Mouse (Mus musculus): ENCODE results near the gene Top1.

Gene Top1

GRCm38 (mm10) chr2:160718811-160719210 lies 73.1 kb downstream of the Top1 start:
- no peak for DNase-seq (ENCODE audit: low spot score in 2 of 2)

GRCm38 (mm10) chr2:160722714-160723113 lies 77.0 kb downstream of the Top1 start:
- DNase-seq (ENCODE audit: low spot score in 2 of 2): peak in 1 of 2 experiments; percentile 9

GRCm38 (mm10) chr2:160723613-160724375 lies 78.1 kb downstream of the Top1 start:
- peak; percentile 5 to 50 for DNase-seq (ENCODE audit: low spot score in 2 of 2)

- DNase-seq (ENCODE audit: low spot score in 2 of 2): peak; percentile 8 to 43
Observed at GRCm38 (mm10) chr2:160724536-160724935, 78.8 kb downstream of the Top1 start.

- peak in 1 of 2 experiments; percentile 7 for DNase-seq (ENCODE audit: low spot score in 2 of 2)
Observed at GRCm38 (mm10) chr2:160725877-160726864, 80.5 kb downstream of the Top1 start.

- no peak for DNase-seq (ENCODE audit: low spot score in 2 of 2)
Observed at GRCm38 (mm10) chr2:160728972-160729371, 83.3 kb downstream of the Top1 start.

- DNase-seq (ENCODE audit: low spot score in 2 of 2): no peak
Observed at GRCm38 (mm10) chr2:160729436-160729835, 83.7 kb downstream of the Top1 start.

- no peak for DNase-seq (ENCODE audit: low spot score in 2 of 2)
Observed at GRCm38 (mm10) chr2:160729851-160730796, 84.4 kb downstream of the Top1 start.

GRCm38 (mm10) chr2:160730797-160731116 lies 85.1 kb downstream of the Top1 start:
- no peak for DNase-seq (ENCODE audit: low spot score in 2 of 2)

- peak; percentile 90 to 96 for DNase-seq (ENCODE audit: low spot score in 2 of 2)
Observed at GRCm38 (mm10) chr2:160731117-160731838, 85.6 kb downstream of the Top1 start, which contains the start of gene Plcg1. Plcg1 (plus strand) TSS chr2:160731300.

- peak; percentile 50 to 81 for DNase-seq (ENCODE audit: low spot score in 2 of 2)
Observed at GRCm38 (mm10) chr2:160731839-160732261, 86.2 kb downstream of the Top1 start.

GRCm38 (mm10) chr2:160732420-160732995 lies 86.8 kb downstream of the Top1 start:
- DNase-seq (ENCODE audit: low spot score in 2 of 2): no peak

GRCm38 (mm10) chr2:160733131-160733531 lies 87.4 kb downstream of the Top1 start:
- DNase-seq (ENCODE audit: low spot score in 2 of 2): no peak

- DNase-seq (ENCODE audit: low spot score in 2 of 2): no peak
Observed at GRCm38 (mm10) chr2:160734331-160734730, 88.6 kb downstream of the Top1 start.

- no peak for DNase-seq (ENCODE audit: low spot score in 2 of 2)
Observed at GRCm38 (mm10) chr2:160735706-160736310, 90.1 kb downstream of the Top1 start.

GRCm38 (mm10) chr2:160736466-160736865 lies 90.8 kb downstream of the Top1 start:
- no peak for DNase-seq (ENCODE audit: low spot score in 2 of 2)

GRCm38 (mm10) chr2:160738354-160738753 lies 92.7 kb downstream of the Top1 start:
- DNase-seq (ENCODE audit: low spot score in 2 of 2): no peak

GRCm38 (mm10) chr2:160739647-160740356 lies 94.1 kb downstream of the Top1 start:
- no peak for DNase-seq (ENCODE audit: low spot score in 2 of 2)

GRCm38 (mm10) chr2:160740521-160741156 lies 95.0 kb downstream of the Top1 start:
- DNase-seq (ENCODE audit: low spot score in 2 of 2): no peak

Data from spleen, postnatal 4 days (tissue).